Mouse (Mus musculus): ENCODE results near the gene Retreg2. TPM values are rescaled to one million over a fixed set of nuclear protein-coding genes. Genes with fewer than 3 reads are reported as not detected.
A peak's percentile ranks its signal among the peaks of the same experiment; 100 is the strongest.

Gene Retreg2
- total RNA-seq, 2 experiments from 2014 or later: 210 to 215 TPM

DNA sequence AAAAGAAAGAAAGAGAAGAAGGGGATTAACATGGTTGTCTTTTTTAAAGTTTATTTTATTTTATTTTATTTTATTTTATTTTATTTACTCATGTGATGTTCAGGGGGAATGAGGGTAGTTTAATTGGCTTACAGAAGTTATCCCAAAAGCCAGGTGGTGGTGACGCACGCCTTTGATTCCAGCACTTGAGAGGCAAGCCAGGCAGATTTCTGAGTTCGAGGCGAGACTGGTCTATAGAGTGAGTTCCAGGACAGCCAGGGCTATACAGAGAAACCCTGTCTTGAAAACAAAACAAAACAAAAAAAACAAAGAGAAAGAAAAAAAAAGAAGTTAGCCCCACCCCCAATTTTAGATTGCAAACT is 17.7 kb downstream of the Retreg2 start:
- no peak for DNase-seq (ENCODE audit: low spot score in 2 of 2)

DNA sequence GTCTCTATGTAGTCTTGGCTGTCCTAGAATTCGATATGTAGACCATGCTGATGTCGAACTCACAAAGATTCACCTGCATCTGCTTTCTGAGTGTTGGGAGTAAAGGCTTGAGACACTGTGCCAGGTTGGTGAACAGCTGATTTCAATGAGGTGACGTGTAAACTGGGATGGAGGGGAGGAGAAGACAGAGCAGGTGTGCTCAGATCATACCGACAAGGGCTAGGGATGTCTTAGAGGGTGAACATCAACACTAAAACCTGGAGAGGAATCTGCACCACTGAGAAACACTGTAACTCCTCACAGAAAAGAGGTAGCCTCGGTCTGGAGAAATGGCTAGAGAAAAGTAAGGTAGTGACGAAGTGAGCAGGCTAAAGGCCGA is 25.5 kb downstream of the Retreg2 start:
- DNase-seq (ENCODE audit: low spot score in 2 of 2): no peak

DNA sequence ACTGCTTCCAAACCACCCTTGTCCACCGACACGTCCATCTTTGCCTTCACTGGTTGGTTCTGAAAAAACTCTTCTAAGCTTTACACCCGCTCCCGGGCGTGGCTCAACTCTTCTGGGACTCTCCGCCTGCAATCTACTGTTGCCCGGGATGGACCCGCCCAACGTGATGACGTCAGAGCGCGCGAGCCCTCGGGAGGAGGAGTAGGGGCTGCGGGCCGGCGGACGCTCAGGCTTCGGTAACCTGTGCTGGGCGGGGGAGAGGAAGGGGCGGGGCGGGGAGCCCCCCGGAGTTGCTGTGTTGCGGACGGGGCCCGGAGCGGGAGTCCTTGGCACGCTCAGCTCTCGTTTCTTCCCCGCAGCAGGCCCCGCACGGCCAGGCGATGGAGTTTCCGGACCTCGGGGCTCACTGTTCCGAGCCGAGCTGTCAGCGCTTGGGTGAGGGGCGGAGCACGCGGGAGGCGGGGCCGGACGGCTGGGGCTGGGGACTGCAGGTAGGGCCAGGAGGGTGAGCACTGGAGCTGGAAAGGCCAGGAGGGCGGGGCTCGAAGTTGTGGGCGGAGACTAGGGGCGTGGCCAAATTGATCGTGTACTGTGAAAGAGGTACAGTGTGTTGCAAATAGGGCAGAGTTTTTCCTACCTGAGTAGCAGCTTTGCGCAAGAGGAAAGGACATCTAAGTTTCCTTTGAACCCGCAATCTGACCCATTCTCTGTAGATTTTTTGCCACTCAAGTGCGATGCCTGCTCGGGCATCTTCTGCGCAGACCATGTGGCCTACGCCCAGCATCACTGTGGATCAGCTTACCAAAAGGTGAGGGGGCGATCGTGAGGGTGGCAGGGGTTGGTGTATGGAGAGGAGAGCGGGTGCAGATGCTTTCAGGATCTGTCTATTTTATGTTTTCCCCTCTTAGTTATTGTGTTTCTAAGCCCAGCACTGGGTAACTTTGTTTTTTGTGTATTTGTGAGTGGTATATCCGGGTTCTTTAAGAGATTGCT is 26.2 kb downstream of the Retreg2 start, which contains the start of gene Zfand2b:
Zfand2b (plus strand) TSS at position 175 of the 993 bp plus-strand sequence.
- peak; percentile 96 for DNase-seq (ENCODE audit: low spot score in 2 of 2)

DNA sequence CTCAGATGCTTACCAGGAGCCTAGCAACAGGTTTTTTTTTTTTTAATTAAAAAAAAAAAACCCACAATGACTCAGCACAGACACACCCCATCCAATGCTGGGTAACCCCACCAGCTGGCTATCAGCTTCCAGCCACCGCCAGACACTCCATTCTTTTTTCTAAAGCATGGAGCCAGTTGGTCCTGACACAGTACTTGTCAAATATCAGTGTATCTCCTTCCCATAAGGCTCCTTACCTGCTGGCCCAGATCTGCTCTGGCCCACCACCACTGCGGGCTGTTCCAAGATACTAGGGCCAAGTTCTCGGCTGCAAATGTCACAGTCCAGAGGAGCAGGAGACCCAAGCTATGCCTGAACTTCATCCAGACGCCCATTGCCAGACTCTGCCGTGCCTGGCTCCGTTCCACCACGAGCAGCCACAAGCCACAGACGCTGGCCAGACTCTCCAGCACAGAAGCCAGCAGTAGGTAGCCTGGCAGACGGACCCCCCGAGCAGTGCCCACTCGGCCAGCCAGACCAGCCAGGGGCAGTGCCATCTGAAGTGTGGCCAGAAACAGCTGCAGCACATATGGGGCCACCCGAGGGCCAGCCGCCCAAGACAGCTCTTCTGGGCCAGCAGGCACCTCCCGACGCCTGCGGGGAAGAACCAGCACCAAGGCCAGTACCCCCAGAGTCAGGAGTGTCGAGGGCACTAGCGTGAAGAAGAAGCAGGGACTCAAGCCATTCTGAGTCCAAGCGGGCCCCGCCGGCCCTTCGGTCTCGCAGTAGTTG is 36.9 kb downstream of the Retreg2 start:
- DNase-seq (ENCODE audit: low spot score in 2 of 2): peak; percentile 25 to 34

- peak; percentile 88 to 91 for DNase-seq (ENCODE audit: low spot score in 2 of 2)
Measured at GRCm38 (mm10) chr1:75180105-75180590, 37.6 kb downstream of the Retreg2 start, which contains the start of gene Abcb6. Gene Abcb6, minus strand, starts transcription at chr1:75180392.

- DNase-seq (ENCODE audit: low spot score in 2 of 2): no peak
Measured at GRCm38 (mm10) chr1:75180741-75181140, 38.2 kb downstream of the Retreg2 start.

GRCm38 (mm10) chr1:75181377-75181870 is 38.8 kb downstream of the Retreg2 start:
- DNase-seq (ENCODE audit: low spot score in 2 of 2): no peak

GRCm38 (mm10) chr1:75182160-75182559 is 39.6 kb downstream of the Retreg2 start:
- no peak for DNase-seq (ENCODE audit: low spot score in 2 of 2)

DNA sequence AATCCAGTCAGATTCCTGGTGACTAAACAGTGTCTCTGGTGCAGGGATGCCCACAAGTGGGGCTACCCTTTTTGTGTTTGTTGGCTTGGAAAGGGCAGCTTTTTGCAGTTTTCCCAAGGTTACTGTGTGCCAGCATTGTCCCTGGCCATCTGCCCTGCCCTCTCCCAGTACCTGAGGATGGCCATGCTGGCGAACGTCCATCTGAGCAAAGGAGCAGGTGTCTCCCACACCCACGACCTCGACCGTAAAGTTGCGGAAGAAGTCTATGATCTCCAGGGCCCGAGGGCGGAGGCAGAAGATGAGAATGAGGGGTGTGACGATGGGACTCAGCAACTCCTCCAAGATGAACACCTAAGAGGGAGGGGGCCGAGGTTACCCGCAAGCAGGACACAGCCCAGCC is 42.9 kb downstream of the Retreg2 start:
- no peak for DNase-seq (ENCODE audit: low spot score in 2 of 2)

DNA sequence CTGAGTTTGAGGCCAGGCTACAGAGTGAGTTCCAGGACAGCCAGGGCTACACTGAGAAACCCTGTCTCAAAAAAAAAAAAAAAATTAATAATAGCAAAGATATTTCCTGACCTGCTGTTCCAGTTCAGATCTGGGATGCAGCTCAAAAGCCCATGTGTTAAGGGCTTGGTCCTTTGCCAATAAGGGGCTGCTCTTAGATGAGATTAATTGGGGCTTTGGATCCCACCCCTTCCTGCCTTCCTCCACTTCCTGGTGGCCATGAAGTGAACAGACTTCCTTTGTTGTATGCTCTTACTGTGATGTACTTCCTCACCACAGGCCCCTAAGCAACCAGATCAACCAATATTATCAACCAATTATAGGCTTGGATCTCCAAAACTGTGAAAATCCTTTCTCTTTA is 44.5 kb downstream of the Retreg2 start:
- no peak for DNase-seq (ENCODE audit: low spot score in 2 of 2)

DNA sequence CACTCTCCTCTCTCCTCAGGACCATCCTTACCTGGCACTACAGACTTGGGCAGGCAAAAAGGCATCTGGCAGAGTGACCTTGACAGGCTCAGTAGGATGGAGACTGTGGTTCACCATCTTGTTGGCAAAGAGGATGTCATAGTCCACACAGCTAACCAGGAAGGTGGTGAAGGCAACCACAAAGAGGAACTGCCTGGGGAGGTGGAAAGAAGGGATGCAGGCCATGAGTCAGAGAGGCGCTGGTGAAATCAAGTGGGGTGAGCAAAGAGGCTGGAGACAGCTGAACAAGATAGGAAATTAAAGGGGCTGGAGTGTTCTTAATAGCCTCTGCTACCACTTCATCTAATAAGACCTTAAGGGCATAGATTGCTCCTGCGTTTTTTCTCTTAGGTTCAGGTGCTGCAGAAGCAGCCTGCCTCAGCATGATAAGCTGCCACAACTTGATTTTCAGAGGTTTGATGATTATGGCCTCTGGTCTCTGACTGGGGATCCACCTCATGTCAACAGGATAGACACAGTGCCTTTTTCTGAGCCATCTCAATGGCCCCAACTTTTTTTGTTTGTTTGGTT is 45.4 kb downstream of the Retreg2 start:
- DNase-seq (ENCODE audit: low spot score in 2 of 2): no peak

DNA sequence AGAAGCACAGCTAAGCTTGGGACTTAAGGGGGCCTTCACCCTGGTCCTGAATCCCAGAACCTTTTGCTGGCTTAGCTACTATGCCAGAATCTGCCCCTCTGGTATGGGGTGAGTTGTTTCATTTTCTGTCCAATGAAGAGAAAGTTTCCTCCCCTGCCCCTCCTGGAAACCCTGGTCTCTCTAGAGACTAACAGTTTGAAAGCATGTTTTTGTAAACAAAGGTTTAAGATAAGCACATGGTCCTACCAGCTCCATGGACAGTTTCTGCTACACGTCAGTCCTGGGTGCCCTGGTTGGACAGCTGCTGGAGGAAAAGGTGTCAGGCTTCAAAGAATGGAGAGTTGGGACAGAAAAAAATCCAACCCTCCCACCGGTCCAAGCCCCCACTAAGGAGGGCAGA is 48.0 kb downstream of the Retreg2 start:
- no peak for DNase-seq (ENCODE audit: low spot score in 2 of 2)

DNA sequence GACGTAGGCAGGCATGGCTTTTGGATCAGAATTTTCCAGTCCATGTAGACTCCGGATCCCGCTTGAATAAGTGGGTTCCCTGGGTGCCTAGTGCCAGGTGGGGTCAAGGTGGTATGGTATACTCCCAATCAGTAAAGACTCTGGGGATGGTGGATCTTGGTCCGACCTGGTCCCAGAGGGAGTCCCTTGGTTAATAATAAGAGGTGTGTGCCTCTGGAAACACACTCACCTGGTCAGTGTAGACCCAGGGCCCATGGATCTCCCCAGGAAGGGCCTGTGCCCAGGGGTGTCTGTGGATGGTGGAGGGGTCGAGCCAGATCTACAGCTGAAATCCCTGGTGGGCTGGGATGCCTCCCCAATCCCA is 48.7 kb downstream of the Retreg2 start:
- DNase-seq (ENCODE audit: low spot score in 2 of 2): no peak

DNA sequence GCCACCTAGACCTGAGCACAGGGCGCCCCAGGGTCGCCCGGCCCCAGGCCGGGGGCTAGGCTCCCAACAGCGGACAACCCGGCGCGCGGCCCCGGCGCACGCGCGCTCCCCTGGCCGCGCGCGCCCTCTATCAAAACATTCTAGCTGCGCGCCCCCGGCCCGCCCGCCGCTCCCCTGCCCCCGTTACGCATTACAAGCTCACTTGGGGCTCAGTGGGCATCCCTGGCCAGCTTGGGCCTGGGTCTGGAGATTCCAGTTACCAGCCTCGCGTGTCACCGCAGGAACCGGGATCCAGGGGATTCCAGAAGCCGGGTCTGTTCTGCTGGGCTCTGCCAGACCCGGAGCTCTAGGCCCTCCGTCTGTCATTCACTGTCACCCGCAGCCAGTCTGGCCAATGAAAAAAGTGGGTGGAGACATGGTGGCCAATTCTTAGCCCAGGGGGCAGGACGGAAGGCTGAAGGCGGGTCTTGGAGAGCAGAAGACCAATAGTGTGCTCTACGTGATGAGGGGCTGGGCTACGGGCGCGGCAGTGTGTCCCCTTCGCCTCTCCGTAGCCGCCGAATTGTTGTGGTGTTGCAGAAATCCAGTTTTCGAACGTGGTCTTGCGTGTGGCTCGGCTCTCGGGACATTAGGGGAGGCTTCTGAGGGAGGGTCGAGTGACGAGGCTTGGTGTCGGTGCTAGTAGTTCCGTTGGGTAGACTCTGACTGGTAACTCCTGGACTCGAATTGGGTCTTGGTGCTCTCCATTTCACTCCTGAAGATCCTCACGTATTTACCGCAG is 49.2 kb downstream of the Retreg2 start, which contains the start of the genes Ankzf1 and Atg9a:
Ankzf1 (plus strand) TSS at position 530 of the 781 bp plus-strand sequence.
Atg9a (minus strand) TSS at position 575 of the 781 bp plus-strand sequence.
- DNase-seq (ENCODE audit: low spot score in 2 of 2): peak; percentile 92 to 95

DNA sequence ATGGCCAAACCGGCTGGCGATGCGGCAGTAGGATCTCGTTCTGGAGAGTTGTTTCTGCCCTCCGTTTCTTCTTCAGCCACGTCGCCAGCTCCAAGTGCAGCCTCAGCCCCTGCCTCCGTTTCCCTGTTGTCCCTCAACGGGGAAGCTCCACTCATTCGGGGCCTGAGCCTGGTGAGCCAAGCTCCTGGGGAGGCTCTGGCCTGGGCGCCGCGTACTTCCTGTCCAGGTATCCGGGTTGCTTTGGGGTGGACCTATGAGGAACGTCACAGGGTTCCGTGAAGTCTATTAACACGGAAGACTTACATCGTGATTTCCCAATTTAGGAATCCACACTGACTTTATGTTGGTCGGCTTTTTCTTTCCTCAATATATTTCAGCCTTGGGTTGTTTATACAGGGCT is 49.9 kb downstream of the Retreg2 start:
- no peak for DNase-seq (ENCODE audit: low spot score in 2 of 2)

Other genes starting within 250 kb of the Retreg2 start
- gene Cryba2, start 249.6 kb upstream of the Retreg2 start, total RNA-seq (2021): under 1 TPM in 1 of 2 experiments, not detected in 1; 0.80 TPM
- gene Cfap65, start 207.2 kb upstream of the Retreg2 start, total RNA-seq (2021): 1 to 10 TPM; 2.8 to 3.0 TPM
- under 1 TPM; 0.30 to 0.72 TPM for gene Ihh, start 191.1 kb upstream of the Retreg2 start, total RNA-seq (2021)
- gene Nhej1, start 17.6 kb upstream of the Retreg2 start, total RNA-seq (2021): 1 to 10 TPM; 1.8 to 2.4 TPM
- 1 to 10 TPM; 2.0 to 3.9 TPM for gene Slc23a3, start 8.9 kb upstream of the Retreg2 start, total RNA-seq (2021)
- gene Cnppd1, start 67 bp upstream of the Retreg2 start, total RNA-seq (2021): 10 to 100 TPM; 31.1 to 35.2 TPM
- gene Zfand2b, start 25.9 kb downstream of the Retreg2 start, total RNA-seq (2021): 10 to 100 TPM; 26.3 to 29.1 TPM
- 10 to 100 TPM; 20.4 to 22.2 TPM for gene Abcb6, start 37.6 kb downstream of the Retreg2 start, total RNA-seq (2021)
- gene Ankzf1, start 49.4 kb downstream of the Retreg2 start, total RNA-seq (2021): 10 to 100 TPM; 24.4 to 27.0 TPM
- 100 to 1,000 TPM; 124 to 125 TPM for gene Atg9a, start 49.4 kb downstream of the Retreg2 start, total RNA-seq (2021)
- 10 to 100 TPM; 10.8 to 12.2 TPM for gene Glb1l, start 68.0 kb downstream of the Retreg2 start, total RNA-seq (2021)
- gene Stk16, start 68.1 kb downstream of the Retreg2 start, total RNA-seq (2021): 10 to 100 TPM; 86.2 to 89.3 TPM
- gene Tuba4a, start 77.1 kb downstream of the Retreg2 start, total RNA-seq (2021): 100 to 1,000 TPM; 630 to 703 TPM
- gene A630095N17Rik, start 89.3 kb downstream of the Retreg2 start, total RNA-seq (2021): not detected
- 100 to 1,000 TPM; 107 to 116 TPM for gene Dnajb2, start 93.6 kb downstream of the Retreg2 start, total RNA-seq (2021)
- gene Ptprn, start 121.7 kb downstream of the Retreg2 start, total RNA-seq (2021): 100 to 1,000 TPM; 480 to 486 TPM
- 100 to 1,000 TPM; 169 to 185 TPM for gene Resp18, start 135.6 kb downstream of the Retreg2 start, total RNA-seq (2021)
- gene Dnpep, start 175.2 kb downstream of the Retreg2 start, total RNA-seq (2021): 10 to 100 TPM; 56.5 to 57.4 TPM
- under 1 TPM; 0.88 to 0.91 TPM for gene Des, start 217.6 kb downstream of the Retreg2 start, total RNA-seq (2021)
- gene Speg, start 232.5 kb downstream of the Retreg2 start, total RNA-seq (2021): 100 to 1,000 TPM; 181 to 191 TPM

All from left cerebral cortex, adult 18-20 months (tissue).